Mouse (Mus musculus): ENCODE measurements at regions not wholly inside any gene's neighbourhood (a gene's known extent, or its start where the extent isn't known, plus 50 kb on each side); places are given as distances from the start of the nearest gene placed in this dataset.
A peak's percentile ranks its signal among the peaks of the same experiment; 100 is the strongest.

GRCm38 (mm10) chr15:7574811-7575210 lies 176.6 kb upstream of the Egflam start:
- peak in 1 of 2 experiments; percentile 0 for DNase-seq

GRCm38 (mm10) chr15:7578439-7578838 lies 180.2 kb upstream of the Egflam start:
- DNase-seq, result no peak

- DNase-seq, result no peak
Measured at GRCm38 (mm10) chr15:7587210-7587609, 189.0 kb upstream of the Egflam start.

- no peak for DNase-seq
Measured at GRCm38 (mm10) chr15:7591486-7591885, 193.3 kb upstream of the Egflam start.

GRCm38 (mm10) chr15:7597335-7597734 lies 199.1 kb upstream of the Egflam start:
- DNase-seq, result no peak

GRCm38 (mm10) chr15:7597805-7598204 lies 199.6 kb upstream of the Egflam start:
- no peak for DNase-seq

GRCm38 (mm10) chr15:7601540-7601939 lies 203.3 kb upstream of the Egflam start:
- no peak for DNase-seq

GRCm38 (mm10) chr15:7604847-7605246 lies 205.8 kb upstream of the Gdnf start:
- no peak for DNase-seq

GRCm38 (mm10) chr15:7617954-7618353 lies 192.7 kb upstream of the Gdnf start:
- no peak for DNase-seq

GRCm38 (mm10) chr15:7623026-7623425 lies 187.6 kb upstream of the Gdnf start:
- DNase-seq, result peak in 1 of 2 experiments; percentile 32

GRCm38 (mm10) chr15:7624689-7625472 lies 185.8 kb upstream of the Gdnf start:
- DNase-seq, result no peak

GRCm38 (mm10) chr15:7629826-7630225 lies 180.8 kb upstream of the Gdnf start:
- DNase-seq, result no peak

- DNase-seq, result no peak
Measured at GRCm38 (mm10) chr15:7635234-7635633, 175.4 kb upstream of the Gdnf start.

GRCm38 (mm10) chr15:7639444-7639843 lies 171.2 kb upstream of the Gdnf start:
- no peak for DNase-seq

- DNase-seq, result no peak
Measured at GRCm38 (mm10) chr15:7642075-7642474, 168.6 kb upstream of the Gdnf start.

- DNase-seq, result no peak
Measured at GRCm38 (mm10) chr15:7650705-7651104, 159.9 kb upstream of the Gdnf start.

GRCm38 (mm10) chr15:7663888-7664287 lies 146.8 kb upstream of the Gdnf start:
- DNase-seq, result no peak

- DNase-seq, result no peak
Measured at GRCm38 (mm10) chr15:7669631-7670030, 141.0 kb upstream of the Gdnf start.

GRCm38 (mm10) chr15:7676970-7677369 lies 133.7 kb upstream of the Gdnf start:
- no peak for DNase-seq

GRCm38 (mm10) chr15:7678711-7679110 lies 131.9 kb upstream of the Gdnf start:
- no peak for DNase-seq

- DNase-seq, result no peak
Measured at GRCm38 (mm10) chr15:7681011-7681410, 129.6 kb upstream of the Gdnf start.

GRCm38 (mm10) chr15:7683235-7683974 lies 127.2 kb upstream of the Gdnf start:
- no peak for DNase-seq

GRCm38 (mm10) chr15:7691251-7691650 lies 119.4 kb upstream of the Gdnf start:
- DNase-seq, result no peak

- DNase-seq, result no peak
Measured at GRCm38 (mm10) chr15:7692096-7692495, 118.5 kb upstream of the Gdnf start.
